Mouse (Mus musculus) right cerebral cortex, postnatal 10 days (tissue): ENCODE data around the gene Ttc33.
"Not testable (repeated sequence)": the region's sequence is repeated elsewhere in the genome, so short reads cannot be mapped to it uniquely, and the experiment has no call there.

ENCODE experiments used
- DNase-seq, 2 experiments: peaks; one replicate each; pipeline ENCODE4 v3.0.0; 2021; ENCODE audit warnings: low spot score in 2 of 2

The Ttc33 gene

DNA sequence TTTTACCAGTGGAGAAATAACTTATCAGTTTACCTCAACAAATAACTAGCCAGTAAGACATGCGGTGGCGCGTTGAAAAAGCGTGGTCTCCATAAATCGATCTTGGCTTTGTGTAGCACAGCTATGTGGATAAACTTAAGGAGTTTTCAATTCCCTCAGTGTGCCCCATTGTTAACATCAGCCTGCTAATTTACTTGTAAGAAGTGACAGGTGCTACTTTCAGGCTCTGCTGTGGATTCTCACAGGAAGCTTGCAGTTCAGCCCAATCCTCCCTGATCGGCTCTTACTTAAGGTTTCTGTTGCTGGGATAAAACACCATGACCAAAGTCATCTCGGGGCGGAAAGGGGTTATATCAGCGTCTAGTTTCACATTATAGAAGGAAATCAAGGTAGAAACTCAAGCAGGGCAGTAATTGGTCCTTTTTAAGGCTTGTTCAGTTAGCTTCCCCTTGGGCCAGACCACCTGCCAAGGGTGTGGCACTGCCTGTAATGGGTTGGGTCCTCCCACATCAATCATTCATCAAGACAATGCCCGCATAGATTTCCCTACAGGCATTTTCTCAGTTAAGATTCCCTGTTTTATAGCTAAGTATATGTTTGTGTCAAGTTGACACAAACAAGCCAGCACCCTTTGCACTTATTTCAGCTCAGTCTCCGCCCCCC is 526 bp upstream of the Ttc33 start:
- DNase-seq: no peak

DNA sequence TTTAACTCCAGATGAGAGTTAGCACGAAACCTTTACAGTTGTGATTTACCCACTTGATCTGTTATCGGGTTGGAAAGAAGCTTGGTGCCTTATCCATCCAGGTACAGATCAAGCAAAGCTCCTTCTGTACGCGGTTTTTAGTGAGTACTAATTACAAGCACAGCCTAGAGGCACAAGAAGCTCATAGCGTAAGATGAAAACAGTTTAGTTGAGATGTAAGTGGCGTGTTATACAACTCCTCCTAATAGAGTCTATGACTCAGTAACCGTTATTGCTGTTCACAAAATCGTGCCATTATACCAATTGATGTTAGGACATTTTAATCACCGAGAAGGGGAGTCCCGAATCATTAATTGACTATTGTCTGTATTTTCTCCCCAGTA is 959 bp downstream of the Ttc33 start:
- no peak for DNase-seq

DNA sequence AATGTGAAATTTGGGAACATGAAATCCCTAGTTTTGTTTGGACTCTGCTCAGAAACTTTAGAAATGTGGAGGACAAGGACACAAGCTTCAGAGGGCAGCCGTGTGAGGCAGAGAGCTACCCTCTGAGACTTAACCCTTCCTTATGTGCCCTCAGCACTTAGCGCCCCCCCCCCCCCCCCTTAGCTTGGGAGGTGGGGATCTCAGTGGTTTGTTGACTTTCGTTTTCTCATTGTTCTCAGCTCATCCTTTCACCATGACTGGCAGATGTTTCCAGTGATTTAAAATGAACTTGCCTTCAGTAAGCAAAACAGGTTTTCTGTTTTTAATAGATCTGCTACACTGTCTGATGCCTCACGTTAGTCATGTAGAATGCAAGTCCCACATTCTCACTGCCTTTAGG is 1.8 kb downstream of the Ttc33 start:
- DNase-seq: no peak

DNA sequence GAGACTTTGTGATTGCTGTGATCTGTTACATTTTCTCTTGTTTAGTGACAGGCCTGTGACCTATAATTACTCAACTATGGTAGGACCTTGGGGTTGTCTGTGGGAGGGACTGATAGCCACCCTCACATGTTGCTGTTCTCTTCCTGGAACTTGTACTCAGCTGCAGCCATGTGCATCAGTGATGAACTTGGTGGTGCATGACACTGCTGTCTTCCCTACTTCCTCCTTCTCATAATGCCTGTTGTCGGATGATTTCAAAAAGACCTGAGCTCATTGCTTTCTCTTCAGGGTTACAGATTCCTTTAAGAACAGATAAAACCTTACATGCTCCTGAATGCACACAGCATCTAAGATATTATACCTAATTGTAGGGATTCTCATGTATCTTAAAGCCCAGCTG is 2.7 kb downstream of the Ttc33 start:
- no peak for DNase-seq

DNA sequence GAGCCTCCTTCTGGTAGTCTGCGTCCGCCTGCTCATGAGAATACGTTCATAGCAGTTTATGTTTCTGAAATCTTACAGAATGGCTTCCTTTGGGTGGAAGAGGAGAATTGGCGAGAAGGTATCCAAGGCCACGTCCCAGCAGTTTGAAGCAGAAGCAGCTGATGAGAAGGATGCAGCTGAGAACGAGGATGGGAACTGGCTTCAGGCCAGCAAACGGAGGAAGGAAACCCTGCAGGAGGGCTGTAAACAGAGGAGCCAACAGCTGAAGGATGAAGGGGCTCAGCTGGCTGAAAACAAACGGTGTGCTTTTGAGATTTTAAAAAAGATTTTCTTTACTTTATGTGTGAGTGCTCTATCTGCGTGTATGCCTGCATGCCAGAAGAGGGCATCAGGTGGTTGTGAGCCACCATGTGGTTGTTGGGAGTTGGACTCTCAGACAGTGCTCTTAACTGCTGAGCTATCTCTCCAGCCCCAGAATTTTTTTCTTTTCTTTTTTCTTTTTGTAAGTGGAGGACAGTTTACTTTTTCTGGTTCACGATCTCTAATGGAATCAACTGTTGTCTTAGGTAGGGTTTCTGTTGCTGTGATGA is 4.3 kb downstream of the Ttc33 start:
- peak; percentile 44 to 57 for DNase-seq

DNA sequence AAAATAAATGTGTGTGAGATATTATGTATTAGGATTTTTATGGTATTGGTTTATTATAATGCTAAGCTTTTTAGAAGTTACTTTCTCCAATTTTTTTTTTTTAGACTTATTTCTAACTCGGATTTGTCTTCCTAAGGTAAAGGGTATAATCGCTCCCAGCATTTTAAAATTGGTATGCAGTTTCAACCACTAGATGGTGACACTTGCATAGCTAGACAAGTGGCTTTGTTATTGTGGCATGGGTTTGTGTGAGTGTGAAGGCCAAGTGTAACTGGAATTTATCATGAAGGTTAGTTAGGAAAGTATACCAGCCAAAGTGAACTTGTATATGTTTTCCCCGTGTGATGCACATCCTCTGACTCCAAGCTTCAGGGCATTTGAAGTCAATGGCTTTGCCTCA is 8.5 kb downstream of the Ttc33 start:
- no peak for DNase-seq

DNA sequence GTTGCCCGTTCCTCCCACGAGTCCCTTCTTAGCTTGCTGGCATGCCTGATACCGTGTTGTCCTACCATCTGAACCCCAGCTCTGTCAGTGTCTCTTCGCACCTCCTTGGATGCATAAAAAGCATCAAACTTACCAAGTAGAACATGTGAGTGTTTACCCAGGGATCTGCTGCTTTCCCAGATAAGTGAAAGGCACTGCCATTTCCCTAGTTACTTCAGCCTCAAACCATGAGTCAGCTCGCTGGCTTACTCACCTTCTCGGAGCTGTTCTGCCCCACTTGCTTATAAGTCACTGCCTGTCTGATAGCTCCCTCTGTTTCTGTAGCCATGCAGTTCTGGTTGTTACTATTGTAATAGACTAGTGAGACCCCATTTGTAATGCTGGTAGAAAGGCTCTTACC is 9.1 kb downstream of the Ttc33 start:
- no peak for DNase-seq

DNA sequence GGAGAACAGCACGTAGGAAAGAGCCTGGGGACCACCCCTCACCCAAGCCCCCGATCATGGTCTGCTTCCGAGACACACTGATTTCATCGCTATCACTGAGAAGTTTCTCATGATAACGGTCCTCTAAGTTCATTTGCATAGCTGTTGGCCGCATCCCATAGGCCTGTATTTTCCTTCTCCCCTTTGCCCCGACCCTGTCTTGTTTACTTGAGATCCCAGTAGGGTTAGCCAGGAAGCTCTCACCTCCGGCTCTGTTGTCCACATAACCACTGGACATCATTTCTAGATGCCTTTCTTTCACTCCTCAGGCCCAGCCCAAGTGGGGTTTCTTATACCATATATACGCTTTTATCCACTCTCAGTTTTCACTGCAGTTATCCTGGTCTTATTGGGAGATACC is 9.6 kb downstream of the Ttc33 start:
- DNase-seq: no peak

DNA sequence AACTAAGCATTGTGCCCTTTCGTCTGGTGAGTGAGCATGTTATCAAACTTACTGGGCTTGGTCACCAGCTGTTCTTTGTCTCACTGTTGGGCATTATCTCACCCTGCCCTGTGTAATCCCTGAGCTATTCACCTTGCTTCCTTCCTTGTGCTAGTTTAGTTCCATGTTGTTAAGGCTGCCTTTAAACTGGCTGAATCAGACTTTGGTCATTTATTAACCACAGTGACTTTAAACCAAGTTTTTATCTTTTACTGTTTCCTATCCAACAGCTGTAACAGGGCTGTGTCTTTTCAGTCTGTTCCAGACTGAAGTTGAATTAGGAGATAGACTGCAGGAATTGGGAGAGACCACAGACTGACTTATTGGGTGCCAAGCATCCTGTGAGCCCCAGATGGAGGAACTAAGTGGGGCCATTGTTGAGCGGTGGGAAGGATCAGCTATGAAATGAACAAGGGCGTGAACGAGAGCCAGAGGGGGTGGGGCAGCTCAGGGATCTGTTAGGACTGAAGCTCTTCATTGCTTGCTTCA is 10.7 kb downstream of the Ttc33 start:
- DNase-seq: no peak

DNA sequence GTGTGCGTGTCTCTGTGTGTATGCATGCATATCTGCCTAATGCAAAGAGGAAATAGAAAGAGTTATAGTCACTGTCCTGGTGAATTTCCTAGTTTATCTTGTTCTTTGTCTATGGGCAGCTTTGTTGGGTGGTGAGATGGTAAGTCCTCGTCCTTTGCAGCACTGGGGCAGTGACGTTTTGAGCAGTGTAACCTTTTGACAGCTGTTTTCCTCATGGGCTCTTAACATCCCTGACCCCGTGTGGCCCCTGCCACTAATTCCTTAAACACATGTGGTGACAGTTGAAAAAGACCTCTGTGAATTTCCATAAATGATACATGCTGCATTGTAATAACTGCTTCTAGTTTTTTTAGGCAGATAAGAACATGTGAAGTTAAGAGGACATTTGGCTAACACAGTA is 11.4 kb downstream of the Ttc33 start:
- no peak for DNase-seq

DNA sequence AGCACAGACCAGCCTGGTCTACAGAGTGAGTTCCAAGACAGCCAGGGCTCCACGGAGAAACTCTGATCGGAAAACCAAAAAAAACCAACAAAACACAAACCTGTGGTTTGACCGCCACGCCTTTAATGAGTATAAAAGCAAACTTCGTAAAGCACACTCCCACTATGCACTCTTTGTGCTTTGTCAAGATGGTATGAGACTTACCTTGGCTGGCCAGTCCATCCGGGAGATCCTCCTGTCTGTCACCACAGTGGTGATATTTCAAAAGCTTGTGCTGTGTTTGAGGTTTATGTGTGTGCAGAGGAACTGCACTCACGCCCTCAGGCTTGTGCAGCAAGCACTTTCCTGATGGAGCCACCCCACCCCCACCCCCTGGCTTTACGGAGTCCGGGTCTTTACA is 19.9 kb downstream of the Ttc33 start:
- no peak for DNase-seq

DNA sequence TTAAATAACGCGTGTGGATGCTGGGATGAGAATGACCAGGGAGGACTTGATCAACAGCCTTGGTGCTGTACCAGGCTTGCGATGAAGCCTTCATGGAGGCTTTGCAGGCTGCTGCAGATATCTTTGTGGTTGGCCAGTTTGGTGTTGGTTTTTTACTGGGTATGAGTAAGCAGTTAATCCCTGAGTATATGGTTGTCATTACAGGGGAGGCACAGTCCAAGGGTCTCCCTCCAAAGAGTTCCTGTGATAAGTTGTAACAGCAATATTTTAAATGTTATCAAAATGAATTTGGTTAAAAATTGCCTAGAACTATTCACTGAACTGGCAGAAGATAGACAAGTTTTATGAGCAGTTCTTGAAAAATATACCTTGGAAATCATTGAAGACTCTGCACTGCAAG is 23.8 kb downstream of the Ttc33 start:
- no peak for DNase-seq

DNA sequence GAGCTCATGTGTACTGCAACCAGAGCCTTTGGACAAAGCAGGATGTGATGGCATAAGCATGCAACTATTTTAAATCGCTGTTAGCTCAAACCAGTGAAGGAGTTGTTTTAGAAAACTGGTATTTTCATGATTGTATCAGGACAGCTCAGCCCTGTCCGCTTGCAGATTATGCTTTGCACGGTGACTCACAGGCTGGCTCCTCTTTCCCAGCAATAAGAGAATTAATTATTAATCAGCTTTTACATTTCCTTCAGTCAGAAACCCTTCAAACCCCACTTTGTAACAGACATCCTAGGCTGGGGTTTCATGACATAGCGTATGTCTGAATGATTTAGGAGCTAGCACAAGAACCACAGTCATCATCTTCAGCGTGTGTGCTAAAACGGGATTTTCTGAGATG is 35.2 kb downstream of the Ttc33 start:
- DNase-seq: no peak

DNA sequence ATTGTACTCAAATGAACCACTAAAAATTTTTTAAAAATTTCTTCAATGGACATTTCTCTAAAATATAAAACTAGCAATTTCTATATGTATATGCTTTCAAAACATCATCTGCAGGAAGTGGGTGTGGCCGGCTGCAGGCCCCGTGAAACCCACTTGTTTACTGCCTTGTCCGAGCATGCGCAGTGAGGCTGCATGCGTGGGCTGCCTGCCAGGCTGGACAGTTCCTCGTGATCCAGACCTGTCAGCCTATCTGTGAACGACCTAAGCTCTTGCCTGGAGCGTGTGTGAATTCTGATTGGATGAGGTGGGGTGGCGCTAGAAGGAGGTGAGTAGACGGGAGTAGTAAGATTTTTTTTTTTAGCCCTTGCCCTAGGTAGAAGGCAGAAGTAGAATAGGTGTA is 45.4 kb downstream of the Ttc33 start:
- DNase-seq: not testable (repeated sequence)

DNA sequence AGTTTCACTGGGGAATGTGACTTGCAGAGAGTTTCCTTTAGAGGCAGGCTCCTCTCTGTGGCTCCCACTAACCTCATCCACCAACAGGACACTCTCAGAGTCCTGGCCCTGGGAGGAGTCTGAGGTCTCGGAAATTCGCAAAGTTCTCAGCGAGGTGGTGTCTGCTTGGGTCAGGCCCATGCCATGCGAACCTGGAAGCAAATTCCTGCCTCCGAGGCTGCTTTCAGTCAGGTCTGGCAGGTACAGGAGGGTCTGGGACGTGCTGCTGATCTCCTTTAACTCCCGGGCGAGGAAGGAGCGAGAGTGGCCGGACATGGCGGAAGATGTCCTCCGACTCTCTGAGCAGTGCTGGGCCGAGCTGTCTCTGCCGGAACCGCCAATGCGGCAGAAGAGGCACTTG is 49.3 kb downstream of the Ttc33 start:
- peak in 1 of 2 experiments; percentile 30 for DNase-seq

DNA sequence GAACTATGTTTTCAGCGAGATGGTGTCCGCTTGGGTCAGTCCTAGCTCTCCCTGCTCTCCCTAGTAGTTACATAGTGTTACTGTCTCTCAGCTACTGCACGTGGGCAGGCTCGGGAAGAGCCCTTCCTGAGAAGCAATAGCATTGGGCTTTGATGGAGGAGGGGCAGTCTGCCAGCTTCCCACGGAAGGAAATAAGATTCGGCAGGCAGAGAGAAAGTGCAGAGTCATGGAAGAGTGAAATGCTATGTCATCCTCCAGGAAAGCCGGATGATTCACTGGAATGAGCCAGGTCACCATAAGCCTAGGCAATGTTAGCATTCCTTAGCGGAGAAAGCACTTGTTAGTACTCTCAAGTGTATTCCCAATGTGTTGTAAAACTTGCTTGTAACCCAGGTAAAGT is 50.2 kb downstream of the Ttc33 start:
- DNase-seq: peak; percentile 74 to 75

DNA sequence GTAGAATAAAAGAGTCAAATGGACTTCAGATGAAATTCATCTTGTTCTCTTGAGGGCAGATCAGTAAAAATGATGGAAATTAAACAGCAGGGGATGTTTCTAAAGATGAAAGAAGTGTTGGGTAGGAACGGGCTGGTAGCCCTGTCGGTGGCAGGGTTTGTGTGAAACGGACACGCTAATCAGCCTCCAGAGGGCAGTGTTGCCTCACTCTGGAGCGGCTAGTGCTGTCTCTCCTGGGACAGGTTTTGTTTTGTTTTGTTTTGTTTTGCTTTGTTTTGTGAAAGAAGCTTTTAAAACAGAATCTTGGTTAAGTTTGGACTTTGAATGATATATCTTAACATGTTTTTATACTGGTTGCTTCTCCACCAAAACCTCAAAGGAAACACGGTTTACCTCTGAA is 51.2 kb downstream of the Ttc33 start:
- DNase-seq: peak; percentile 77 to 85

DNA sequence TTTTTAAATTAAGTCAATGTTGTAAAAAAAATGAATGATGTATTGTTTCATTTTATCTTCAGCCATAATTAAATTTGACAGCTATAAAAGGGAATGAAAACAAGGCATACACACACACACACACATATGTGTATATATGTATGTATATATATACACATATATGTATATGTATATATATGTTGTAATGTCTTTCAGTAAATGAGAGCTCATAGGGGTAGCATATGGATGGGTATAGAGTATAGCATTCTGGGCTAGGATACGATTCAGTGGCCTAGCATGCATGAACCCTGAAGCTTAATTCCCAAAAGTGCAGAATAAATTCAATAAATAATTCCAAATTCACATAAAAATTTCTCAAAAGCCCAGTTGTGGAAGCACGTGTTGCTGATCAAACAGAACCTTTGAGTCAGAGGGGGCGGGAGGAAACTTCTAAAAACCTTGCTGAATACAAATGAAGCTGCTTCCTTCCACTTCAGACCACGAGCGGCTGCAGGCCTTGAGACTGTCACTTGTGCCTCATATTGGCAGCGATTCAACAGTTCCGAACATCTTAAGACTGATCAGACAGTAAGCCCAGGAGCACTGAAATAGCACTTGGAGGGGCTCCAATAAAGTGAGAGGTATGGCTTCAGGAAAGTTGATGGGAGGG is 51.8 kb downstream of the Ttc33 start:
- no peak for DNase-seq

DNA sequence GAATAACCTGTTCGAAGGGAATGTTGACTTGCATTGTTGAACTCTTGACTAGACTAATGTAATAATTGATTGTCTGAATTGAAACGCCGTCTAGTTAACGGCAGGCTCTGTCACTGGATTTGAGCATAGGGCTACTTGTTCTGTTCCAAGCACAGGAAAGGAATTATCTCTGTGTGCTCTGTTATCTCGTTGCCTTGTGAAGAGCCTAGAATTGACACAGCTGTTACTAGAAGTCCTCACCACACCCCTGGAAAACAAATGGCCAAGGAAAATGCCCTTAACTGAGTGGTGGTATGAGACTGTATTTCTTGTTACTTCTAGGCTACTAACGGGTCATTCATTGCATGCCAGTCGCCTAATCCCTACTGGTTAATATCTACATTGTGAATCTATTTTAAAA is 52.7 kb downstream of the Ttc33 start:
- DNase-seq: no peak

DNA sequence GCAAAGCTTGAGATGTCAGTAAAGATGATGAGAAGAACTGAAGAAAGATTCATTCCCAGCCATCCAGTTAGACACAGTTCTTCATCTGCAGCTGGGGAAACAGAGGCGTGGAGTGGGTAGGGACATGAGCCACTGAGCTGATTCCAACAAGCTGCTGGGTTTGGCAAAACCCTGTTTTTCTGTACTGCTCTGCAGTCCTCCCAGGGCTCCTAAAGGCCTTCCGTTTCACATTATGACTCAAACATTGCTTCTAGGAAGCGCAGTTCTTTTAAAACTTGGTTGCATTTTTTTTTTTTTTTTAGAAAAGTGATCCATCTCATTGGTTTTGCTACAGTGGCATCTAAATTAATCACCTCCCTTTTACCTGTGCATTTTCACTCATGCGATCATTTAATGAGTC is 53.2 kb downstream of the Ttc33 start:
- DNase-seq: no peak

DNA sequence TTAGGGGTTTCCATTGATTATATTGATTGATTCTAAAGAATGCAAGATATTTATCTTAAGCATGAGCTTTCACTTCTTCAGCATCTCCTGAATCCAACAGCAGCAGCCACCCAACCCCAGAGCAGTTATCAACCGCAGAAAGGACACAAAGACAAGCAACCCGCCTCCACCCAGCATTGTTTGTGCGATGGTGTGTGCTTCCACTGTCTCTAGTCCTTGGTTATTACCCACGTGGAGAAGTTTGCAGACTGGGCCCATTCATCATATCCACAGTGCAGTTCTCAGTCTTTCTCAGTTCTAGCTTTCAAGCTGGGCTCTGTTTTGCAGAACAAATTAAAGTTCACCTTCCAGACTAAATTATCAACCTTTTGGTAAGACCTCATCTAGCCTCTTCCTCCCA is 54.0 kb downstream of the Ttc33 start:
- DNase-seq: no peak

DNA sequence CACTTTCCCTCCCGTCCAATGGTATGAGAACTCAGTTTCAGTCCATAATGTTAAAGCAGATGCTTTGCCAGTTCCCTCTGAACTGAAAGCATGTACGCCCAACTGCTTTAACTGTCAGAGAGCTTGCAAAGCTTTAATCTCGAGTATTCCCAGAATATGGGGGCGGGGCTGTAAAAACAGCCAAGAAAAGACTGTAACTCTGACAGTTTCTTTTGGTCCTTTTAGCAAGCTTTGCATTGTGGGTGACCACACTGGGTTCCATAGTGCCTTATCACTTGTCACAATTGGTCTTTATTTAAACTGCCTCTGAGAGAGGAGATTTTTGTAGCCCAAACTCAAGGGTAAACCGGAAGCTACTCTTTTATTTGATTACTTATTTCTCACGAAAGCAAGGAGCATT is 54.6 kb downstream of the Ttc33 start:
- peak in 1 of 2 experiments; percentile 51 for DNase-seq

DNA sequence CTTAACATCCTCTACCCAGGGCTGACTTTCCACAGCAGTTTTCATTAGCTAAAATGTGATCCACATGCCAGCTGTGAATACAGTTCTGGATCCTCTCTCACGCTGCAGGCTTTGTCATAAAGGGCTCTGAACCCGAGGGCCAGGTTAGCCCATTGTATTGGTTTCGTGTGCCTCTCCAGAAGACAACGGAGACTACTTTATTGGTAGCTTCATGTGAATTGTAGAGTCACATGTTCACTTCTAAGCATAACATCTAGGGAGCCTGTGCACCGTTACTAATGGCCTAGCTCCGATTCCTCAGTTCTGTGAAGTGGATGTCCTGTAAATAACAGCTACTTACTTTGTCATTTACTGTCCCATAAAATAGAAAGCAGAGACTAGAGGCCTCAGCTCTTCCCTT is 55.0 kb downstream of the Ttc33 start:
- DNase-seq: no peak
